Mouse (Mus musculus) left cerebral cortex, adult 8-10 months (tissue): ENCODE measurements around the gene Ank3. TPM values are rescaled to one million over a fixed set of nuclear protein-coding genes. Genes with fewer than 3 reads are reported as not detected.

Experiments used
- DNase-seq, 2 experiments: peaks; one replicate each; pipeline ENCODE4 v3.0.0; 2022; ENCODE audit warnings: low spot score in 2 of 2
- total RNA-seq, 4 experiments: library from RNA; stranded (reverse); gene quantifications; 2 replicates each; pipeline ENCODE4 v1.2.4; 2022

The Ank3 gene
- total RNA-seq, 4 experiments from 2014 or later, result 419 to 552 (median 475) TPM

DNA sequence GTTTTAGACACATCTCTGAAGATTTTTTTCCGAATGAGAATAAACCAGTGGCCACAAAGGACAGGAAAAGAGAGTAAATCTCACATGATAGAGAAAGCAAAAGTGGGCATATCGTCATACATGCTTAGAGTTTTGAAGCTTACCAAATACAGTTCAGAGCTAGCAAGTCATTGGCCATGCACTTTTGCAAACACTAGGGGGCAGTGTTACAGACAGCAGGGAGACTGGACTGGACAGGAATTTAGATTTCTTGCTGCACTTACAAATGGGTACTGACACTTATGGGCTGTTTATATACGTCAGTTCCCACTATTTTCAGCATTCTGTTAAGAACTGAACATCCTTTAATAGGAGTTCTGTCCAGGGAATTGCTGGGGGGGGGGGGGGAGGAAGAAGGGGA lies 257.7 kb downstream of the Ank3 start:
- peak in 1 of 2 experiments; percentile 33 for DNase-seq

DNA sequence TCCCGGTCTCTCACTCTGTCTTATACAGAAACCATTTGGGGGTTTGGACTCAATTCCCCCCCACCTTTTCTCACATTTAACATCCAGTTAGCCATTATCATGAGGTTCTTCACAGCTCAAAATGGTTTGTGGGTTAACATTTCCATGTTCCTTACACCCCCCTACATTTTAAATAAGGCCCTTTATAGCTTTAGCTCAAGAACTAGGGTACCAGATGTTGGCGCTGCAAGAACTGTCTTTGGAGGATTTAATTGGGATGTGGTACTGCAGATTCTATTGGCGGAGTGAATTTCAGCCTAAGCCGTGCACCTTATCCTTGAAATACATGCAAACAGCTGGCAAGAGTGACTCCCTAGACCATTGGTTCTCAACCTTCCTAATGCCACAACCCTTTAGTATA lies 261.2 kb downstream of the Ank3 start:
- no peak for DNase-seq

DNA sequence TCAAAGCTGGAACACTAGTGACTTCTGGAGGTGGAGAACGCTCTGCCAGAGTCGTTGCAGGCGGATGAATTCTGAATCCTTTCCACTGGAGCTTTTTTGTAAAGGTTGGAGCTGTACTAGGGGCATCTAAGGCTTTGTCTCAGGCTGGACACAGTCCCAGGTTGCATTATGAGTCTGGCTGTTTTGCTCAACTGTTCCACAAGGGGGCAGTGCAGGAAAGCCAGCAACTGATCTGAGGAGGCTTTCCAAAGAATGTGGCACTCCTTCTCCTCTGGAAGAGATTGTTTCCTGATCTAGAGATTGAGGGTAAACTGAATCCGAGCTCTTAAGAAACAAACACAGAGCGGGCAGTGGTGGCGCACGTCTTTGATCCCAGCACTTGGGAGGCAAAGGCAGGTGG lies 263.8 kb downstream of the Ank3 start:
- DNase-seq, result peak in 1 of 2 experiments; percentile 74

GRCm38 (mm10) chr10:69667482-69667881 lies 268.9 kb downstream of the Ank3 start:
- DNase-seq, result no peak

- DNase-seq, result no peak
Measured at GRCm38 (mm10) chr10:69670496-69670895, 271.9 kb downstream of the Ank3 start.

DNA sequence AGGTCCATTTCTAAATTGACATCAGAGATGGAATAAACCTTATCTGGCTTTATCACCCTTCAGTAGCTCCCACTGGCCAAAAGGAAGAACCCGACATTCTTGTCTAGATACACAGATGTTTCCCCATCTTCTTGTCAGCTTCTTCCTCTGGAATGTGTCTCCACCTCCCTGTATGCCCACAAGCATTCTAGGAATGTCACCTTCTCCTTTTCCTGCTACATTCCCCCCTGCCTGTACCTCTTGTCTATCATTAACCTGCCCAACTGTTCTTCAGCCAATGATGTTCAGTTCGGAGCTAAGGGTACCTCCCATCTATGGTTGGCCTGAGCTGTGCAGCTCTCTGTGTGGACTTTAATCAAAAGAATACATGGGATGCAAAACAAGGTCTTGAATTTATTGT lies 272.4 kb downstream of the Ank3 start:
- DNase-seq, result no peak

DNA sequence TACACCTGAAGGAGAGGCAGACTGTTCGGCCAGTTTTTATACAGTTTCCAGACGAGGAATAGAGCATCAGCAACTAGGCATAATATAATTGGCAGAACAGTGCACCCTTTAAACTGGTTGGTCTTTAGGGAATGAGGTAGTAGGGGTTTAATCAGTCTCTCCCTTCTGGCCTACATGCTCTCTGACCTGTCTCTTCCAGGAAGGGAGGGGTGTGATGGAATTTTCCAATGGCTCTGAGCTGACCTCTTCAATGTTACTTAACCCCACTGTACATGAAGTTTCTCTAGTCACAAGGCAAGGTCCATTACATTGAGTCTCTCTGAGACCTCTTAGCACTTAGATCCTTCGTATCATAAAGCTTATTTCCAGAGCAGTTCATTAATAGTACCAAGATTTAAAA lies 272.9 kb downstream of the Ank3 start:
- no peak for DNase-seq

- DNase-seq, result no peak
Measured at GRCm38 (mm10) chr10:69672545-69672944, 274.0 kb downstream of the Ank3 start.

DNA sequence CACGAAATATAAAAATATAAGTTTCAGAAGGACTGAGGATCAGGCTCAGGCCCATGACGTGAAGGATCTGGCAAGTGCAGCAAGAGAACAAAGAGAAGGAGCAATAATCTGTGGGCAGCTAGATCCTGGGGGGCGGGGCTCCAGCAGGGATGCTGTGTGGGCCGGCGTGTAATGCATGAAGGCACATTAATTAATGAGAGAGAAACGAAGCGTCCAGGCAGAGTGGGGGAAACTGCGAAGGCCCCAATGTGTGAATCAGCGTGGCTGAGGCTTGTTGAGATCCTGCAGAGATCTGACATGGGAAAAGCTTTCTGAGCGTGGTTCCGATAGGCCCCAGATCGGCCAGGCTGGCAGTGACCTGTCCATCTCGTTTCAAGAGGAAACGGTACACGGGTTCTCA lies 279.7 kb downstream of the Ank3 start:
- peak in 1 of 2 experiments; percentile 39 for DNase-seq

- no peak for DNase-seq
Measured at GRCm38 (mm10) chr10:69686336-69686735, 287.8 kb downstream of the Ank3 start.

DNA sequence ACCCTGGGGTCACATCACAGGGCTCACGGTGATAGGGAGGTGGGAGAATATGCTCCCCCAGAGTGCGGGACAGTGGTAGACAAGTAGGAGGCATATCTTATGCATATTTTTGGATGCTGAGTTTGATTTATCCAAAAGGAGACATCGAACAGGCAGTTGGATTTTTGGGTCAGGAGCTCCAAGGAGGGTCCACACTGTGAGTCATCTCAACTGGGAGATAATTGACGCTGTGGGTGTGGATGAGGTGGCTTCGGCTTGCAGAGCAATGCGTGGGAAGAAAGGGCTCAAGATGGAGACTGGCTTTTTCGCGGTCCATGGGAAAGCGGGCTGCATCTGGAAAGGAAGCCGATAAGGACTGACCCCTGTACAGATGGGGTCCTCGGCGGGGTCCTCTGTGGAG lies 290.5 kb downstream of the Ank3 start:
- DNase-seq, result peak in 1 of 2 experiments; percentile 38

- DNase-seq, result peak in 1 of 2 experiments; percentile 73
Measured at GRCm38 (mm10) chr10:69690131-69690960, 291.8 kb downstream of the Ank3 start.

GRCm38 (mm10) chr10:69690961-69691451 lies 292.4 kb downstream of the Ank3 start:
- no peak for DNase-seq

GRCm38 (mm10) chr10:69696019-69696418 lies 297.4 kb downstream of the Ank3 start:
- DNase-seq, result no peak

- no peak for DNase-seq
Measured at GRCm38 (mm10) chr10:69698699-69699098, 300.1 kb downstream of the Ank3 start.

DNA sequence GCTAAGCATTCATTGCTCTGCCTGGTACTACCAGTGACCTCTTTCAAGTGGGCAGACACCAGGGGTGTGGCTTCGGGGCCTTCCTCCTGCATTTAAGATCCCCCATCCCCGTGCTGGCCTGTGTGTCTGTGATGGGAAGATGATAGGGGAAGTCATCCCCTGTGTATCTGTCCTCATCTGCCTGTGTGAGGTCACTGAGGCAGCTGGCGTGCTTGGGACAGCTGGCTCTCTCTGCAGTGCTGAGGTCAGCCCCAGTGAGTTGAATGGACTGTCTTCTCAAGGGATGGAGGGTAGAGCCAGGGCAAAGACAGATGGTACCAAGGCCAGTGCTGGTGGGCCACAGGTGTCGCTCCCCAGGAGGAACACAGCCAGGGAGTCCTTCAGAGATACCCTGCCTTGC lies 302.7 kb downstream of the Ank3 start:
- peak in 1 of 2 experiments; percentile 50 for DNase-seq

DNA sequence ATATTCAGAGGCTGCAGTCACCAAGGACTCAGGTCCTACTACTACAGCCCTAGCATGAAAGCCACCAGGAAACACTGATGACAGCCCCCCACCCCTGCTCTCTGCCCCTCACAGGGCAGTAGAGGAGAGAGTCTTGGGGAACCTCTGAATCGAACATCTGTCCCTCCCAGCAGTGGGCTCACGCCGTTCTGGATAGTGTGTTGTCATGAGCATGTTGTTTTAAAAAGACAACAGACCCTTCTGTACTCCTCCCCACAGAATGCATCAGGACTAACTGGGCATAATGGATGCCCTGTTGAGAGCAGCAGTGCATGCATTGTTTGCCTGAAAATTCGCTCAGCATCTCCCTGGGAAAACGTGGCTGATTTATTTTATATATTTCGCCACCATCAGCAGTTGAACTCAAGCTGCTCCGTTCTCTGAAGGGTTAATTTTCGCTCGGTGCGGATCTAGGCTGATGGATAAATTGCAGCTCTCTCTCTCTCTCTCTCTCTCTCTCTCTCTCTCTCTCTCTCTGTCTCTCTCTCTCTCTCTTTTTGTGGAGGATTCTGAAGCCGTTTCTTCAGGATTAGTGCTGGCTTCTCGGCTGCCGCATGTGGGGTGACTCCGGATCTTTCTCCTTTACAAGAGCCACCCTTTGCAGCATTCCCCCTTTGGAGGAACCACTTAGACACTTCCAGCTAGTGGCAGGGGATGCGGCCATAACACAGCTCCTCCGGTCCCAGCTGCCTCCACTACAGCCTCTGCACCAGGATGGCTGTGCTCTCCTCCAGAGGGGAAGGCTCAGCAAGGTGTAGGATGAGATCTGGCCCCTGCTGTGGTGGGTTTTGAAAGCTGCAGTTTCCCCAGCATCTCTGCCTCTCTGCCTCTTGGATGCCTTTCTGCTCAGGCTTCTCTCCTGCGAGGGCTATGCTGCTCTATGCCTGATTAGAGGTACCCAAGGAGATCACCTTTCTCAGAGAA lies 307.5 kb downstream of the Ank3 start:
- DNase-seq, result peak in 1 of 2 experiments; percentile 59

DNA sequence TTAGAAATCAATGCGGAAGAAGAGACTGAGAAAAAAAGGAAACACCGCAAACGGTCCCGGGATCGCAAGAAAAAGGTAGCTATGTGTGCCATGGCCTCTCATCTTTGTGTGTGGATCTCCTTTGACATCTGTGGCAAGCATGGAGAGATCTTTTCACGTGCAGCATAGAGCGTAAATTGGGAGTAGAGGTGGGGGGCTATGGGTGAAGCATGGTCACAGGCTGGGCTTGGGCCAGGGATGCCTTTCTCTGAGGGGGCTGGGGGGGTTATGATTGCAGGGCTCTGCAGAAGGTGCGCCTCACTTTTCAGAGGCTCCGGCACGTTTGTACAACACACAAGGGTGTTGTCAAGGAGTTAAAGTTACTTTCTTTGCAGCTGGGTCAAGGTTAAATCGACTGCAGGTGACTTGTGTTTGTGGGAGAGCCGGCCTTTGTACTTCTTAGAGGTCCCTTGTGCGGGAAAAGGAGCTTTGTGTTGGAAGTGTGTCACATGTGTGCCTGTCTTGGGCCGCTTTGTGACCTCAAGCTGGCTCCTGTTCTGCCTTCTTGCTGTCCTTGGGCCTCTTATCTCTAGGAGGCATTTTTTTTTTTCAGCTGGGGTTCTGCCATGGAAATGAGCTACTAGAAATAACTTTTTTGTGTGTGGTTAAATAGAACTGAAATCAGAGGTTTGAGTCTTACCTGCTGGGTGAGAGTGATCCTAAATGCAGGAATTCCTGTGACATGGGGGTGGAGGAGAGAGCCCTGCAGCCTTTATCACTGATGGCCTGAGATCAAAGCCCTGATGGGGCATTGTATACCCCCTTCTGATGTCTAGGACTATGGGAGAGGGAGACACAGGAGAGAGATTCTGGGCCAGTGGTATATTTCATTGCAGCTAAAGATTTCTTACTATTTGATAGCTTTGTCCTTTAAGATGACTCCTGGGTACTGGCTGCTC lies 308.5 kb downstream of the Ank3 start:
- no peak for DNase-seq

GRCm38 (mm10) chr10:69707844-69708550 lies 309.4 kb downstream of the Ank3 start:
- no peak for DNase-seq

DNA sequence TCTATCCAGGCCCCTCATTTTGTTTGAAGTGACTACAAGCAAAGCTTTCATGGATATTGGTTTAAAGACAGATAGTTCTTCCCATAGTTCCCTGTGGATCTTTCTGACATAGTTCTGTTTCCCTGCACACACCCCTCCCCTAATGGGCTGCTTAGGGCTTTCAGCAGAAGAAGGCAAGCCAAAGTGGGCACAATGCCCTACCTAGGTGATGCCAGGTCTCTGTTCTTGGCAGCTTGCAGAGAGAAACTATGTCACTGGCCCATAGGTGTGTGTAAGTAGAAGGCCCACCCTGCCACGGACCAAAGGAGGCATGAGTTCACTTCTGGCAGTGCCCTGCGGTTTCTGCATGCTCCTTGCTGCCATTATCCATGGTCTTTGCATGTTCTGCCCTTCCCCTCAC lies 311.1 kb downstream of the Ank3 start:
- DNase-seq, result no peak
